Mouse (Mus musculus) spleen, adult 2 months (tissue): ENCODE measurements at regions not wholly inside any gene's neighbourhood (a gene's known extent, or its start where the extent isn't known, plus 50 kb on each side); places are given as distances from the start of the nearest gene placed in this dataset.

Experiments
- DNase-seq, 2 experiments: peaks; one replicate each; pipeline versions ENCODE4 v3.0.0 to v3.0.0-alpha.2; 2012 to 2021; ENCODE audit warnings: low spot score in 2 of 2, low read depth in 1 of 2
- H3K27ac ChIP-seq: fragments of 200-500 bp; 2 replicates; pipeline ENCODE4 v1.5.1; 2012; ENCODE audit warnings: low read length, inconsistent platforms; ENCODE audit not compliant: insufficient read depth
- H3K27me3 ChIP-seq: fragments of 200-500 bp; 2 replicates; pipeline ENCODE4 v1.6.1; 2012; ENCODE audit warnings: mild to moderate bottlenecking, moderate library complexity, low read length, inconsistent platforms; ENCODE audit not compliant: control insufficient read depth, insufficient read depth
- H3K36me3 ChIP-seq: fragments of 200-500 bp; 2 replicates; pipeline ENCODE4 v1.6.1; 2012; ENCODE audit warnings: mild to moderate bottlenecking, low read length, inconsistent platforms; ENCODE audit not compliant: control insufficient read depth, insufficient read depth
- H3K4me1 ChIP-seq: fragments of 200-500 bp; 2 replicates; pipeline ENCODE4 v1.6.1; 2011; ENCODE audit warnings: inconsistent platforms; ENCODE audit not compliant: control insufficient read depth, insufficient read depth, insufficient read length
- H3K4me3 ChIP-seq: fragments of 200-500 bp; 2 replicates; pipeline ENCODE4 v1.5.1; 2011; ENCODE audit warnings: mild to moderate bottlenecking, inconsistent platforms; ENCODE audit not compliant: insufficient read depth, insufficient read length; ENCODE audit errors: extremely low read depth
- CTCF ChIP-seq: fragments of 200-500 bp; IDR thresholded peaks from 2 replicates; pipeline ENCODE4 v1.5.1; 2011; ENCODE audit warnings: mild to moderate bottlenecking, inconsistent platforms; ENCODE audit not compliant: insufficient read depth, insufficient read length, insufficient replicate concordance; ENCODE audit errors: extremely low read depth
- POLR2A ChIP-seq: fragments of 200-500 bp; IDR thresholded peaks from 2 replicates; pipeline ENCODE4 v1.6.1; 2011; ENCODE audit warnings: low read depth, low read length, inconsistent platforms
- WGBS: fragments of 180-500 bp; shearing (Covaris S2); methylation state at CpG from one replicate; pipeline ENCODE4 v1.1.7; 2018; 5-methylcytosine and 5-hydroxymethylcytosine counted together

GRCm38 (mm10) chr13:44517312-44517711 lies 212.0 kb upstream of the Jarid2 start:
- Histone ChIP-seq H3K27me3 (no peaks in the 10 kb centered on the region), H3K36me3 (no peaks in the 10 kb centered on the region), H3K4me3 (no peak overlapping the region), H3K4me1 (peaks cover 13% of the 10 kb centered on the region; the same call in 1 of the 2 replicates), H3K27ac (no peak overlapping the region)
- 93% methylated on average over 9 of the region's 9 CpGs for WGBS
- no peak for TF ChIP-seq POLR2A
- TF ChIP-seq CTCF, result no peak
- no peak for DNase-seq

DNA sequence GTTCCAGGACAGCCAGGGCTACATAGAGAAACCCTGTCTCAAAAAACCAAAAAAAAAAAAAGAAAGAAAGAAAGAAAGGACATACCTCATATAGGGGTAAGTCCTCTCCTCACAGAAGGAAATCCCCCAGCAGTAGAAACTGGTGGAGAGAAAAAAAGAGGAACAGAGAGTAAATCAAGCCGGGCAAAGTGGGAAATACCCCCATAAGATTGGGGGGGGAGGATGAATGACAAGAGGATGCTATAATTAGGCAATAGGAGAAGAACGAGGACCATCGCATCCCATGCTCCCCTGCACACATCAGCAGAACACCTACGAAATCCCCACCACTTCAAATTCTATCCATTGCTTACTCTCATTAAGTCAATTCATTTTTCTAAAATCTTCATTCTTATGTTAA lies 211.1 kb upstream of the Jarid2 start:
- peaks cover 10% of the 10 kb centered on the region; the same call in 1 of the 2 replicates for H3K4me1 ChIP-seq

DNA sequence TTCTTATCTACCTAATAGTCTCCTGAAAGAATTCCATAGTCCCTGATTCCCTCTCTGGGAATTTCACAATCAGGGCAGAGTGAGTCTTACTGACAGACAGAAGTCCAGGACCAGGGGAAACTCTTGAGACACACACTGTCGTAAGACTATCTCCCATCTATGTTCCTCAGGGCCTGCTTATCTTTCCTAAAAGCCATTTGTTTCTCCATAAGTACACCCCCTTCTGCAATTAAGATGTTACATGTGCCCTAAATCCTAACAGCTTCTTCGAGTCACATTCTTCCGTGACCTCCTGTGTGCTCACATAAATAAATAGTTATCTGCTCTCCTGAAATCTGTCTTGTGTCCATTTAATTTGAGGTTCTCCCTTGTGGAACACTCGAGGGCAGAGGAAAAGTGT lies 205.8 kb upstream of the Jarid2 start:
- DNase-seq, result no peak
- TF ChIP-seq CTCF, result no peak
- no peak for TF ChIP-seq POLR2A
- WGBS, result 84% methylated on average over 4 of the region's 4 CpGs
- Histone ChIP-seq H3K4me1 (peaks cover 4% of the 10 kb centered on the region; the same call in 1 of the 2 replicates), H3K4me3 (no peak overlapping the region), H3K27ac (no peak overlapping the region), H3K27me3 (no peaks in the 10 kb centered on the region), H3K36me3 (no peaks in the 10 kb centered on the region)

More for the DNA sequence above, 211.1 kb upstream of the Jarid2 start:
- no peaks in the 10 kb centered on the region for H3K27me3 ChIP-seq
- WGBS, result 17% methylated on average over 4 of the region's 4 CpGs
- no peak overlapping the region for H3K27ac ChIP-seq
- peak in 1 of 2 experiments; percentile 64 for DNase-seq
- H3K4me3 ChIP-seq, result no peak overlapping the region
- no peaks in the 10 kb centered on the region for H3K36me3 ChIP-seq
- TF ChIP-seq CTCF (no peak), POLR2A (no peak)

DNA sequence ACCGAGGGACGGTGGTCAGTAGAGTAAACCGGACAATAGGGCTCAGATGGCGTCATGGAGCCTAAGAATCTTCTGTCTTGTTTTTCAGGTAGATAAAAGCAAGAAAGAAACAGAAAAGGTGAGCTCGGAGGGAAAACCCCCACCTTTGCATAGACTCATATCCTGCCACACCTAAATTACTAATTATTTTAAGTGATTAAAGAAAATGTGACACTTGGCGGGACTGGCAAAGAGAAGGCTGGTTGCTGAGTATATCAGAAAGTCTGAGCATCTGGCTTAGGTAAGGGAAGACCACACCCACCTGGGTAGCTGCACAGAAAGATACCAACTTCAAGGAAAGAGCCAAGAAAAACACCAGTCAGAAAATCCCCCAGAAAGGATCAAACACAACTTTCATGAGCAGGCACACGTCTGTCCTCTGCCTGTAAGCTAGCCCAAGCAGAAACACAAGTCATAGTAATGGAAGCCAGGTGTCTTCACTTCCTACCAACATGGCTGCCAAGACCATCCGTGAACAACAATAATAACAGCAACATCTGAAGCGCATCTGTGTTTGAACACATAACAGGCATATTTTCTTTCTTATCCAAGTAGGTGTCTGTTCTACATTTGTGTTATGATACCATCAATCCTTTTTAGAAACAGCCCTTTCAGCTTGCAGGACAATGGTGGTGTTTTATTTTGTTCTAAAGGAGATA lies 198.3 kb upstream of the Jarid2 start:
- Histone ChIP-seq H3K36me3 (no peaks in the 10 kb centered on the region), H3K4me1 (peaks cover 13% of the 10 kb centered on the region; the same call in 1 of the 2 replicates), H3K4me3 (no peak overlapping the region), H3K27ac (no peak overlapping the region), H3K27me3 (no peaks in the 10 kb centered on the region)
- DNase-seq, result no peak
- TF ChIP-seq POLR2A (no peak), CTCF (no peak)
- WGBS, result 83% methylated on average over 9 of the region's 9 CpGs

DNA sequence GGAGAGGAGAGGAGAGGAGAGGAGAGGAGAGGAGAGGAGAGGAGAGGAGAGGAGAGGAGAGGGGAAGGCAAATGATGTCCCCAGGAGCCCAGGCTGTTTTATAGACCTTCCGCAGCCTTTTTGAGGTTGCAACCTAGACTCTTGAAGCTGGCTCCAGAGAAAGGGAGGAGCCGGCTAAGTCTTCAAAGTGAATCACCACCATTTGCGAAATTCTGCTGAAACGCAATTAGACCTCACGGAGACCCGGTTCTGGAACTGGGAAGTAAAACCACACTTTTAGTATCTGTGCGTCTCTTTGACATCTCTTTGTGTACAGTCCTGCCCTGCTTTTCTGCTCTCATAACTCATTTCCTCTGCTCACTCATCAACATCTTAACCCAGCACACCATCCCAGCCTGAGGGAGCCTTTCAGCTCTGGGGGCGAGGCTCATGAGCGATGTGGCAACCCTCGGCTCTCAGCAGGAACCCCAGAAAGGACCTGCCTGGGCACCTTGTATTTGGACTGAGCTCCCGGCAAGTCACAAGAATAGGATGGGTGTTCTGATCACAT lies 196.6 kb upstream of the Jarid2 start:
- no peak for DNase-seq
- peaks cover 25% of the 10 kb centered on the region; the same call in 1 of the 2 replicates for H3K4me1 ChIP-seq
- 75% methylated on average over 11 of the region's 11 CpGs for WGBS
- H3K36me3 ChIP-seq, result no peaks in the 10 kb centered on the region
- no peak overlapping the region for H3K4me3 ChIP-seq
- no peaks in the 10 kb centered on the region for H3K27me3 ChIP-seq
- TF ChIP-seq CTCF (no peak), POLR2A (no peak)
- H3K27ac ChIP-seq, result no peak overlapping the region

GRCm38 (mm10) chr13:44534575-44535080 lies 194.6 kb upstream of the Jarid2 start:
- no peak overlapping the region for H3K4me3 ChIP-seq

More at GRCm38 (mm10) chr13:44534575-44535080, 194.6 kb upstream of the Jarid2 start:
- 90% methylated on average over 6 of the region's 6 CpGs for WGBS
- Histone ChIP-seq H3K27me3 (no peaks in the 10 kb centered on the region), H3K36me3 (no peaks in the 10 kb centered on the region), H3K4me1 (peaks cover 32% of the 10 kb centered on the region), H3K27ac (peak overlapping the region; percentile 36; the same call in 1 of the 2 replicates)
- DNase-seq, result no peak
- TF ChIP-seq CTCF, result no peak
- TF ChIP-seq POLR2A, result no peak
